Mouse (Mus musculus): ENCODE data around the gene Vps33b. TPM values are rescaled to one million over a fixed set of nuclear protein-coding genes. Genes with fewer than 3 reads are reported as not detected.
"Not testable (repeated sequence)": the region's sequence is repeated elsewhere in the genome, so short reads cannot be mapped to it uniquely, and the experiment has no call there.

Vps33b gene
- polyA plus RNA-seq, 1 experiment from 2014 or later: 21.9 TPM

- no peak overlapping the region for H3K9ac ChIP-seq (replicated peaks; ENCODE audit: low read length)
- DNase-seq (no peak), ATAC-seq (ENCODE audit: low FRiP score, low TSS enrichment) (no peak)
- no peak overlapping the region for H3K27ac ChIP-seq (replicated peaks; ENCODE audit: low read depth, low read length)
- H3K9me3 ChIP-seq (ENCODE audit: control insufficient read depth, low read length): no peaks in the 10 kb centered on the region
- H3K4me3 ChIP-seq (replicated peaks; ENCODE audit: low read depth, low read length): no peak overlapping the region
- H3K36me3 ChIP-seq (ENCODE audit: control insufficient read depth, insufficient read depth, low read length): peaks cover 55% of the 10 kb centered on the region
- no peak overlapping the region for H3K4me2 ChIP-seq (ENCODE audit: low read length)
- H3K27me3 ChIP-seq (ENCODE audit: control insufficient read depth, insufficient read depth, low read length): no peaks in the 10 kb centered on the region
- peaks cover 9% of the 10 kb centered on the region for H3K4me1 ChIP-seq (ENCODE audit: control insufficient read depth, insufficient read depth, low read length)
- WGBS: 89% methylated on average over 4 of the region's 4 CpGs
These were observed 49.2 kb downstream of the Vps33b start for GRCm38 (mm10) chr7:80318670-80319069.

- 85% methylated on average over 19 of the region's 19 CpGs for WGBS
- no peak overlapping the region for H3K9ac ChIP-seq (replicated peaks; ENCODE audit: low read length)
- ATAC-seq (ENCODE audit: low FRiP score, low TSS enrichment): no peak
These were observed 50.5 kb downstream of the Vps33b start for GRCm38 (mm10) chr7:80319846-80320496.

GRCm38 (mm10) chr7:80323336-80323735 is 53.9 kb downstream of the Vps33b start:
- peak overlapping the region; percentile 64 for H3K9ac ChIP-seq (replicated peaks; ENCODE audit: low read length)
- peak overlapping the region; percentile 83 for H3K4me2 ChIP-seq (ENCODE audit: low read length)
- H3K27me3 ChIP-seq (ENCODE audit: control insufficient read depth, insufficient read depth, low read length): no peaks in the 10 kb centered on the region
- ATAC-seq (ENCODE audit: low FRiP score, low TSS enrichment) (no peak), DNase-seq (no peak)
- H3K4me1 ChIP-seq (ENCODE audit: control insufficient read depth, insufficient read depth, low read length): peaks cover 9% of the 10 kb centered on the region
- peak overlapping the region; percentile 79; the same call in 1 of the 2 replicates for H3K27ac ChIP-seq (replicated peaks; ENCODE audit: low read depth, low read length)
- peaks cover 55% of the 10 kb centered on the region for H3K36me3 ChIP-seq (ENCODE audit: control insufficient read depth, insufficient read depth, low read length)
- 21% methylated on average over 8 of the region's 8 CpGs for whole genome bisulfite sequencing
- H3K9me3 ChIP-seq (ENCODE audit: control insufficient read depth, low read length): no peaks in the 10 kb centered on the region
- peak overlapping the region; percentile 46 for H3K4me3 ChIP-seq (replicated peaks; ENCODE audit: low read depth, low read length)

More at GRCm38 (mm10) chr7:80319846-80320496, 50.5 kb downstream of the Vps33b start:
- H3K4me1 ChIP-seq (ENCODE audit: control insufficient read depth, insufficient read depth, low read length): peaks cover 9% of the 10 kb centered on the region
- no peaks in the 10 kb centered on the region for H3K9me3 ChIP-seq (ENCODE audit: control insufficient read depth, low read length)
- H3K36me3 ChIP-seq (ENCODE audit: control insufficient read depth, insufficient read depth, low read length): peaks cover 43% of the 10 kb centered on the region
- no peak overlapping the region for H3K27ac ChIP-seq (replicated peaks; ENCODE audit: low read depth, low read length)
- H3K4me3 ChIP-seq (replicated peaks; ENCODE audit: low read depth, low read length): no peak overlapping the region
- DNase-seq: no peak
- H3K4me2 ChIP-seq (ENCODE audit: low read length): no peak overlapping the region
- no peaks in the 10 kb centered on the region for H3K27me3 ChIP-seq (ENCODE audit: control insufficient read depth, insufficient read depth, low read length)

- Histone ChIP-seq H3K36me3 (ENCODE audit: control insufficient read depth, insufficient read depth, low read length) (peaks cover 56% of the 10 kb centered on the region), H3K27me3 (ENCODE audit: control insufficient read depth, insufficient read depth, low read length) (no peaks in the 10 kb centered on the region), H3K4me2 (ENCODE audit: low read length) (peak within 1 kb of the TSS; percentile 83), H3K4me3 (replicated peaks; ENCODE audit: low read depth, low read length) (peak within 1 kb of the TSS; percentile 46), H3K9me3 (ENCODE audit: control insufficient read depth, low read length) (no peaks in the 10 kb centered on the region), H3K4me1 (ENCODE audit: control insufficient read depth, insufficient read depth, low read length) (peaks cover 9% of the 10 kb centered on the region), H3K27ac (replicated peaks; ENCODE audit: low read depth, low read length) (peak within 1 kb of the TSS; percentile 79), H3K9ac (replicated peaks; ENCODE audit: low read length) (peak within 1 kb of the TSS; percentile 64)
- DNase-seq (peak; percentile 97), ATAC-seq (ENCODE audit: low FRiP score, low TSS enrichment) (peak; percentile 99)
- 2% methylated on average over 38 of the region's 38 CpGs for WGBS
These were observed 54.8 kb downstream of the Vps33b start, which contains the start of gene Rccd1 for GRCm38 (mm10) chr7:80324043-80324815. TSS of gene Rccd1 (minus strand) at chr7:80324454.

GRCm38 (mm10) chr7:80324816-80325119 is 55.3 kb downstream of the Vps33b start:
- peak overlapping the region; percentile 83 for H3K4me2 ChIP-seq (ENCODE audit: low read length)
- WGBS: 59% methylated on average over 4 of the region's 5 CpGs
- peak overlapping the region; percentile 79; the same call in 1 of the 2 replicates for H3K27ac ChIP-seq (replicated peaks; ENCODE audit: low read depth, low read length)
- not testable (repeated sequence) for ATAC-seq (ENCODE audit: low FRiP score, low TSS enrichment); DNase-seq; H3K4me3 ChIP-seq (replicated peaks; ENCODE audit: low read depth, low read length); H3K9ac ChIP-seq (replicated peaks; ENCODE audit: low read length); H3K4me1 ChIP-seq (ENCODE audit: control insufficient read depth, insufficient read depth, low read length); H3K27me3 ChIP-seq (ENCODE audit: control insufficient read depth, insufficient read depth, low read length); H3K9me3 ChIP-seq (ENCODE audit: control insufficient read depth, low read length)
- H3K36me3 ChIP-seq (ENCODE audit: control insufficient read depth, insufficient read depth, low read length): peaks cover 58% of the 10 kb centered on the region

GRCm38 (mm10) chr7:80325292-80325868 is 55.9 kb downstream of the Vps33b start:
- DNase-seq (no peak), ATAC-seq (ENCODE audit: low FRiP score, low TSS enrichment) (no peak)
- Histone ChIP-seq H3K27me3 (ENCODE audit: control insufficient read depth, insufficient read depth, low read length) (no peaks in the 10 kb centered on the region), H3K4me3 (replicated peaks; ENCODE audit: low read depth, low read length) (no peak overlapping the region), H3K9ac (replicated peaks; ENCODE audit: low read length) (no peak overlapping the region), H3K36me3 (ENCODE audit: control insufficient read depth, insufficient read depth, low read length) (peaks cover 60% of the 10 kb centered on the region), H3K4me1 (ENCODE audit: control insufficient read depth, insufficient read depth, low read length) (peaks cover 9% of the 10 kb centered on the region), H3K4me2 (ENCODE audit: low read length) (no peak overlapping the region), H3K27ac (replicated peaks; ENCODE audit: low read depth, low read length) (no peak overlapping the region), H3K9me3 (ENCODE audit: control insufficient read depth, low read length) (no peaks in the 10 kb centered on the region)
- 94% methylated on average over 16 of the region's 16 CpGs for WGBS

GRCm38 (mm10) chr7:80326076-80326475 is 56.6 kb downstream of the Vps33b start:
- no peak overlapping the region for H3K27ac ChIP-seq (replicated peaks; ENCODE audit: low read depth, low read length)
- no peak overlapping the region for H3K4me3 ChIP-seq (replicated peaks; ENCODE audit: low read depth, low read length)
- H3K36me3 ChIP-seq (ENCODE audit: control insufficient read depth, insufficient read depth, low read length): peaks cover 61% of the 10 kb centered on the region
- ATAC-seq (ENCODE audit: low FRiP score, low TSS enrichment) (no peak), DNase-seq (no peak)
- peaks cover 9% of the 10 kb centered on the region for H3K4me1 ChIP-seq (ENCODE audit: control insufficient read depth, insufficient read depth, low read length)
- 98% methylated on average over 19 of the region's 19 CpGs for WGBS
- H3K9me3 ChIP-seq (ENCODE audit: control insufficient read depth, low read length): no peaks in the 10 kb centered on the region
- no peak overlapping the region for H3K4me2 ChIP-seq (ENCODE audit: low read length)
- no peaks in the 10 kb centered on the region for H3K27me3 ChIP-seq (ENCODE audit: control insufficient read depth, insufficient read depth, low read length)
- no peak overlapping the region for H3K9ac ChIP-seq (replicated peaks; ENCODE audit: low read length)

GRCm38 (mm10) chr7:80330278-80330677 is 60.8 kb downstream of the Vps33b start:
- DNase-seq (no peak), ATAC-seq (ENCODE audit: low FRiP score, low TSS enrichment) (no peak)
- H3K4me1 ChIP-seq (ENCODE audit: control insufficient read depth, insufficient read depth, low read length): no peaks in the 10 kb centered on the region
- no peak overlapping the region for H3K4me3 ChIP-seq (replicated peaks; ENCODE audit: low read depth, low read length)
- 91% methylated on average over 8 of the region's 8 CpGs for WGBS
- no peak overlapping the region for H3K9ac ChIP-seq (replicated peaks; ENCODE audit: low read length)
- no peaks in the 10 kb centered on the region for H3K27me3 ChIP-seq (ENCODE audit: control insufficient read depth, insufficient read depth, low read length)
- H3K4me2 ChIP-seq (ENCODE audit: low read length): no peak overlapping the region
- H3K36me3 ChIP-seq (ENCODE audit: control insufficient read depth, insufficient read depth, low read length): peaks cover 100% of the 10 kb centered on the region
- no peak overlapping the region for H3K27ac ChIP-seq (replicated peaks; ENCODE audit: low read depth, low read length)
- no peaks in the 10 kb centered on the region for H3K9me3 ChIP-seq (ENCODE audit: control insufficient read depth, low read length)

Data from midbrain, embryonic 14.5 days (tissue).